Mouse (Mus musculus): ENCODE results near the gene Gemin5. TPM values are rescaled to one million over a fixed set of nuclear protein-coding genes. Genes with fewer than 3 reads are reported as not detected.
"Not testable (repeated sequence)": the region's sequence is repeated elsewhere in the genome, so short reads cannot be mapped to it uniquely, and the experiment has no call there.

Gene Gemin5
- polyA plus RNA-seq, 2 experiments from 2014 or later, result 4.9 to 6.3 TPM

DNA sequence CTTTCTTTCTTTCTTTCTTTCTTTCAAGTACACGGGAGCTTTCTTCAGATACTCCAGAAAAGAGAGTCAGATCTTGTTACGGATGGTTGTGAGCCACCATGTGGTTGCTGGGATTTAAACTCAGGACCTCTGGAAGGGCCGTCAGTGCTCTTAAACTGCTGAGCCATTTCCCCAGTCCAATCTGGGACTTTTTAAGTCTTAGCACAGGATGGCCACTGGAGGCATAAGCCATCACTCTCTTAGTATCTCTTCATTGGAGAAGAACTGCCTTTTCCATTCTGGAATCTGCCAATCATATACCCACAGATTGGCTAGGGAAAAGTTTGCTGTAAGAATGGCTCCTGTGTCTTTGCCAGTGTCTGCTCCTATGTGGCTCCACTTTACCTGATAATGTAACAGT lies 61.3 kb downstream of the Gemin5 start:
- no peak for ATAC-seq

DNA sequence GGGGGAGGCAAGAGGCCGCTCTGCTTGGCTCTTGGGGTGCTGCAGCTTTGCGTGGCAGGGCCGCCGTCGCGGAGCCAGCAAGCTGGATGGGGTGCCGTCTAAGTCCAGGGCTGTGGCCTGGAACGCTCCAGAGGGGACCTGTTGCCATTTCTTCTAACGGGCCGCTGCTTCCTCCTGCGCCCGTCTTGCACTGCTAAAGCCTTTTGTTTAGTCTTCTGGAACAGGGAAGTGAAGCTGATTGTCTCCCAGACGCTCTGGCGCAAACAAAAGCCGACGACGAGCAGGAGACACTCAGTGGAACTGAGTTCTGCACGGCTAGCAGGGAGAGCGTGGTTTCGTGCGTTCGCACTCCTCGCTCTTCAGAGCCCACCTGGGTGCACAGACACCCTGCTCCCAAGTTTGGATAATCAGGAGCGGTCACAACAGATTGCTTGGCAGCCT lies 64.0 kb downstream of the Gemin5 start:
- no peak for ATAC-seq

DNA sequence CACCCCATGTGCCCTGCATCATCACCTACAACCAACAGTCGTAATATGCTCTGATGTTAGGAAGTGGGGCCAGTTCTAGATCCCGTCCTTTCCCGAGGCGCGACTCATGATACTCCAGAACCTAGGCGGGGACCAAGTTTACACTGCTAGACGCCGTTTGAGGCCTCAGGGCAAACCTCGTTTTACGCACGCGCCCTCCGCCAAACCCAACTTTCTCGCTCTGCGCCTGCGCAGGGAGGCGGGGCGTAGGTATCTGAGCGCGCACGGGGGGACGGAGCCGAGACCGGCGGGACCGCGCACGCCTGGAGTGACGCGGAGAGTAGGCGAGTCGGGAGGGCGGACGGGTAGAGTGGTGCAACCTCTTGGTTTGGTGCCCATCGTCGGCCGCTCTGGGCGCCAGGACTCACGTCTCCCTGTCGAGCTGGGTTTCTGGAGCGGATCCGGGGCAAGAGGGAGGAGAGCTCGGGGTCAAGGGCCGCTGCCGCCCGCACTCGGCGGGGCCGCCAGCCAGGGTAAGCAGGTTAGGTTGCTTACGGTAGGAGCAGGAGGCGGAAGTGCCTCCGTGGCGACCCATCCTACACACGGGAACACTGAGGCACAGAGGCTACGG lies 64.5 kb downstream of the Gemin5 start, which contains the start of gene Cnot8:
Cnot8 (plus strand) TSS at position 457 of the 610 bp plus-strand sequence.
- peak; percentile 91 for ATAC-seq

GRCm38 (mm10) chr11:58103344-58103653 lies 65.0 kb downstream of the Gemin5 start:
- ATAC-seq, result no peak

GRCm38 (mm10) chr11:58102581-58103343 lies 65.6 kb downstream of the Gemin5 start:
- no peak for ATAC-seq

GRCm38 (mm10) chr11:58102146-58102545 lies 66.2 kb downstream of the Gemin5 start:
- no peak for ATAC-seq

GRCm38 (mm10) chr11:58101194-58101720 lies 67.1 kb downstream of the Gemin5 start:
- ATAC-seq, result no peak

DNA sequence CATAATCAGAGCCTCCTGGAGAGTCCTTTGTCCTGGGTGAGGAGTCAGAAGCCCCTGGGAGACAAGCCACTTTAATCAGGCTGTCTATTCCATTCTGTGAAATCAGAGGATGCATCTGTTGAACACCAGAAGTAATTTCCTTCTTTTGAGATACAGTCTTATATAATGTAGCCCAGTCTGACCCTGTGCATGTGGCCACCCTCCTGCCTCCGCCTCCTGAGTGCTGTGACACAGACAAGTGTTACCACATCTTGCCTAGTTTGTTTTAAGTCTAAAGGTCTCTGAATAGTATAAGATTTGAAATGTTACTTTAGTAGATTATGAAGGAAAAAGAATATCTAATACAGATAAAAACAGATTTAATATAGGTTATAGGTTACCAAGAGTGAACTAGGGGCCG lies 68.3 kb downstream of the Gemin5 start:
- no peak for ATAC-seq

DNA sequence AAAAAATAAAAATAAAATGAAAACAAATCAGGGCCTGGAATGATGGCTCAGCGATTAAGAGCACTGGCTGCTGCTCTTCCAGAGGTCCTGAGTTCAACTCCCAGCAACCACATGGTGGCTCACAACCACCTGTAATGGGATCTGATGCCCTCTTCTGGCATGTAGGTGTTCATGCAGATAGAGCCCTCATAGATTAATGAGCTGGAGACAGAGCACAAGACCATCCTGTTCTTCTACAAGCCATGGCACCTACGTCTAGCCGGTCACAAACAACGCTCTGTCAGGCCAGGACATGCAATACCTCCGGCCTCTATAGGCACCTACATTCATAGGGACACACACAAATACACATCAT lies 70.0 kb downstream of the Gemin5 start:
- not testable (repeated sequence) for ATAC-seq

GRCm38 (mm10) chr11:58097621-58098365 lies 70.5 kb downstream of the Gemin5 start:
- no peak for ATAC-seq

GRCm38 (mm10) chr11:58096821-58097620 lies 71.3 kb downstream of the Gemin5 start:
- no peak for ATAC-seq

- ATAC-seq, result peak; percentile 92
These were observed 72.2 kb downstream of the Gemin5 start for GRCm38 (mm10) chr11:58096160-58096559.

- no peak for ATAC-seq
These were observed 72.8 kb downstream of the Gemin5 start for GRCm38 (mm10) chr11:58095561-58095960.

GRCm38 (mm10) chr11:58094766-58095165 lies 73.6 kb downstream of the Gemin5 start:
- ATAC-seq, result no peak

DNA sequence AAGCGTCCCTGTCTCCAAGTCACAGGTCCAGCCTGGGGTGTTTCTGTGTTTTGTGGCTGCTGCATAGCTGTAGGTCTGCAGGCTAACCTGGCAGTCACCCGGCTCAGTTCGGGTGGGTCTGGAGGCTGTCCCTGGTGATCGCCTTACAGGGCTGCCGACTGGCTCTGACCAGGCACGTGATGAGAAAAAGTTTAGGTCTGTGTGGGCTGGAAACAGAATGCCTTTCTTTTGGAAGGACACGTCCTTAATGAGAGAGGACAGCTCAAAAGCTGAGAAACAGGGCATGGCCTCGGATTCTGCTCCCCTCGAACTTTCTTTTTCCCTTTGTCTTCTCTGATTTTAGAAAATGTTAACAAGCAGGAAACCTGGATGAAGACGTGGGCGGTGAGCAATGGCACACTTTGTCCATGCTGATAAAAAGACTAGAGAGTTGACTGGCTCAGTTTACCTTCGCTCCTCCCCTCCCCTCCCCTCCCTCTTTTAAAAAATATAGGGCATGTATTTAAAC lies 75.3 kb downstream of the Gemin5 start, which contains the start of gene Gm12248:
Gm12248 (minus strand) TSS at position 114 of the 508 bp plus-strand sequence.
- no peak for ATAC-seq

DNA sequence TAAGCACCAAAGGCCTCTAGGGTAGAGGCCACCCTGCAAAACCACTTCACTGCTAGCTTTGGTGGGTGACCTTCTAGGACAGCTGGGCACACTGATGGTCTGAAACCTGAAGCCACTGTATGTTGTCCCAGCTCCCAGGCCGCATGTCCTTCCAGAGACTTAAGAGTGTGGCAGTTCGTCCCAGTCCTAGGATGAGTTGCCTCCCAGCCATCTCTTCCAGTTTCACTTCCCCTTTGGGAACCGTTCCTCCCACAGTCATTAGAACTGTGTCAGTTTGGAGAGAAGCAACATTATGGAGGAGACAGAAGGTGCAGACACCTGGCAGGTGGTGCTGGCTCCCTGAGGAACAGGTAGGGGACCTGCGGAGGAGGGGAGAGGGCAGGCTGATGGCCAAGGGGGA lies 75.8 kb downstream of the Gemin5 start:
- ATAC-seq, result no peak

GRCm38 (mm10) chr11:58081716-58082115 lies 86.6 kb downstream of the Gemin5 start:
- no peak for ATAC-seq

- no peak for ATAC-seq
These were observed 91.1 kb downstream of the Gemin5 start for GRCm38 (mm10) chr11:58077270-58077669.

DNA sequence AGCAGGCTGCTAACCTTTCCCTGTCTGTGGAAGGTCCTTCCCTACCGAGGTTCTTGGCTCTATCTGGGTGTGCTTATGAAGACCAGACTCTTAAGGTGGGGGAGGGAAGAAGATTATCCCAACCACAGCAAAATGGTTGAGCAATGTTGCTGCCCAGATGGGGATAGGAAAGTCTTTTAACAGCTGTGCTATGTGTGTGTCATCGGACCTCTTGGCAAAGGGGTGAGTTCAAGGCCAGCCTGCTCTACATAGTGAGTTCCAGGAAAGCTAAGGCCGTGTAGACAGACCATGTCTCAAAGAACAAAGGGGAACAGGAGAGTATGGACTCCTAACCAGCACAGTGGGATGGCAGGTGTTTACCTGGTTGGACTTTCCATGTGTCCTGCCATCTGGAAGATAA lies 95.4 kb downstream of the Gemin5 start:
- ATAC-seq, result no peak
